Mouse (Mus musculus): Measurements from ENCODE around the gene Phlpp1. TPM values are rescaled to one million over a fixed set of nuclear protein-coding genes. Genes with fewer than 3 reads are reported as not detected.
A peak's percentile ranks its signal among the peaks of the same experiment; 100 is the strongest.
"Not testable (repeated sequence)": the region's sequence is repeated elsewhere in the genome, so short reads cannot be mapped to it uniquely, and the experiment has no call there.

Phlpp1 gene
- polyA plus RNA-seq, 1 experiment from 2014 or later = 5.5 TPM

DNA sequence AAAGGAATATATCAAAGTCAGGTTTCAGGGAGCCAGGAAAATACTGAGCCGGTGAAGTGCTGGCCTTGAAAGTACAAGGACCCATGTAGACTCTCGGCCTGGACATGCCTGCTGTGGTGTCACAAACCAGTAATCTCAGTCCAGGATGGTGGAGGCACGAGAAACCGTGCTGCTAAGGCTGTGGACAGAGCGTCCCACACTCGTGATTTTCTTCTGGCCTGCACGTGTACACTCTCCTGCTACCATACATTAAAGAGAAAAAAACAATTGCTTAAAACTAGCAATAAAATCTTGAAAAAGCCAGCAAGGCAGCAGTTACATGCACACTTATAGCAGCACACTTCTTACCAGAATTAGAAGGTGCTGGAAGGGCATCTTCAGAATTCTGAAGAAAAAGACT lies 104.2 kb downstream of the Phlpp1 start:
- Histone ChIP-seq H3K27ac (no peak overlapping the region), H3K27me3 (ENCODE audit: poor library complexity, severe bottlenecking) (no peaks in the 10 kb centered on the region), H3K9me3 (no peaks in the 10 kb centered on the region), H3K36me3 (replicated peaks) (no peaks in the 10 kb centered on the region), H3K4me3 (no peak overlapping the region), H3K4me1 (peaks cover 59% of the 10 kb centered on the region)
- no peak for DNase-seq (ENCODE audit: extremely low spot score, low spot score)
- 91% methylated on average over 7 of the region's 7 CpGs for WGBS

DNA sequence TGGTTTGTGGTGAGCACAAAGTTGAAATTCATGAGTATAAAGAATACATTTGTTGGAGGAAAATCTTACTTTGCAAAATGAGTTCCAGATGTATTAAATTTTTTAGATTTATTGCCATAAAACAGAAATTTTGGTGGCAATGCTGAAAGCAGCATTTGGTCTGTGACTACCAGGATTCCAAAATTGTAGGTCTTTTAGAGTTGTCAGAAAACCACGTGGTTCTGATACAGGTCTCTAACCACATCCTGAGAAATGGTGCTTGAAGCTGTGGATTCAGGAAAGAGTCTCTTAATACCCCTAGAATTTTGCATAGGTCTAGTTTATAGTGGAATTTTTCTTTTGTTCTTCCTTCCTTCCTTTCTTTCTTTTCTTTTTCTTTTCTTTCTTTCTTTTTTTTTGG lies 105.3 kb downstream of the Phlpp1 start:
- H3K36me3 ChIP-seq (replicated peaks) = 0 out of 2 replicates have a peak, but pooled peaks cover 3% of the 10 kb centered on the region
- no peak for DNase-seq (ENCODE audit: extremely low spot score, low spot score)
- 74% methylated on average over 1 of the region's 1 CpGs for WGBS
- H3K27ac ChIP-seq = 0 out of 2 replicates have a peak overlapping the region, but pooled peaks have one; percentile 20
- no peak overlapping the region for H3K4me3 ChIP-seq
- H3K27me3 ChIP-seq (ENCODE audit: poor library complexity, severe bottlenecking) = no peaks in the 10 kb centered on the region
- peaks cover 56% of the 10 kb centered on the region for H3K4me1 ChIP-seq
- no peaks in the 10 kb centered on the region for H3K9me3 ChIP-seq

DNA sequence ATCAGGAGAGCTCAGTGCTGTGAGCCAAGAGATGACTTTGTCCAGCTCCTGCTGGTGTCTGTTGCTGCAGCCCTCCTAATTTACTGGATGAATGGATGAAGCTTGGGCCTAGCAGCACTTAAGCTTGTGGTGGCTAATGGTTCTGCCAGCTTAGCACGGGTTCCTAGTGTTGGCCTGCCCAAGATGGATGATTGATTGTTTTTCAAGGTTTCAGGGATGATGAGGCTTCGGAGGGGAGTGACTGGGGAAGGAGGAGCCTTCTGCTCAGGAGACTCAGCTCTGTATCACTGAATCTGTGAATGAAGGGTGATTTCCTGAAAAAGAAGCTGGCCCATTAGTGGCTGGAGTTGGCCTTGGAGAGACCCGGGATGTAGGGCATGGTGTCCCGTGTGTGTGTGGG lies 105.7 kb downstream of the Phlpp1 start:
- DNase-seq (ENCODE audit: extremely low spot score, low spot score) = no peak
- Histone ChIP-seq H3K4me3 (no peak overlapping the region), H3K27ac (0 out of 2 replicates have a peak overlapping the region, but pooled peaks have one; percentile 20), H3K4me1 (peaks cover 51% of the 10 kb centered on the region), H3K36me3 (replicated peaks) (0 out of 2 replicates have a peak, but pooled peaks cover 3% of the 10 kb centered on the region), H3K9me3 (no peaks in the 10 kb centered on the region), H3K27me3 (ENCODE audit: poor library complexity, severe bottlenecking) (no peaks in the 10 kb centered on the region)
- 66% methylated on average over 4 of the region's 4 CpGs for WGBS

DNA sequence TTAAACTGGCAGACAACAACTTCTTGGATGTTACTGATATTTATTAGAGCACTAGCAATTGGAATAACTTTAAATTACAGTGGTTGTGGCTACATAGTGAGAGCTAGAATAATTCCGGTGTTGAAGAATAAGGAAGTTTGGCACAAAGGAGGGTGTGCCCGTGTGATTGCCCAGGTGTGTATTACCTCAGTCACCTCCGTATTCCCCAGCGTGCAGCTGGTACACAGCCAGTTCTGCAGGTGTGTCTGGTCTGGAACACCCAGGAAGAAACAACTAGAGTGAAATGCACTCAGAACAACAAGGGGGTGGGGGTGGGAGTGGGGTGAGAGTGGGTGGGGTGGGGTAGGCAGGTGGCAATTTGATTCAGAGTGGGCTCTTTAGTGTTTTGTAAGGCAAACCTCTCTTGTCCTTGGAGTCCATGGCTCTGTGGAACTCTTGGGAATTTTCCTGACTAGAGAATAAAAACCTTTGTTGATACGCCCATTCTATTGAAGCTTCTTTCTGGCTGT lies 107.1 kb downstream of the Phlpp1 start:
- H3K36me3 ChIP-seq (replicated peaks) = 0 out of 2 replicates have a peak, but pooled peaks cover 3% of the 10 kb centered on the region
- H3K4me3 ChIP-seq = no peak overlapping the region
- WGBS = 85% methylated on average over 5 of the region's 5 CpGs
- H3K27me3 ChIP-seq (ENCODE audit: poor library complexity, severe bottlenecking) = no peaks in the 10 kb centered on the region
- DNase-seq (ENCODE audit: extremely low spot score, low spot score) = no peak
- H3K27ac ChIP-seq = no peak overlapping the region
- no peaks in the 10 kb centered on the region for H3K9me3 ChIP-seq
- peaks cover 38% of the 10 kb centered on the region for H3K4me1 ChIP-seq

DNA sequence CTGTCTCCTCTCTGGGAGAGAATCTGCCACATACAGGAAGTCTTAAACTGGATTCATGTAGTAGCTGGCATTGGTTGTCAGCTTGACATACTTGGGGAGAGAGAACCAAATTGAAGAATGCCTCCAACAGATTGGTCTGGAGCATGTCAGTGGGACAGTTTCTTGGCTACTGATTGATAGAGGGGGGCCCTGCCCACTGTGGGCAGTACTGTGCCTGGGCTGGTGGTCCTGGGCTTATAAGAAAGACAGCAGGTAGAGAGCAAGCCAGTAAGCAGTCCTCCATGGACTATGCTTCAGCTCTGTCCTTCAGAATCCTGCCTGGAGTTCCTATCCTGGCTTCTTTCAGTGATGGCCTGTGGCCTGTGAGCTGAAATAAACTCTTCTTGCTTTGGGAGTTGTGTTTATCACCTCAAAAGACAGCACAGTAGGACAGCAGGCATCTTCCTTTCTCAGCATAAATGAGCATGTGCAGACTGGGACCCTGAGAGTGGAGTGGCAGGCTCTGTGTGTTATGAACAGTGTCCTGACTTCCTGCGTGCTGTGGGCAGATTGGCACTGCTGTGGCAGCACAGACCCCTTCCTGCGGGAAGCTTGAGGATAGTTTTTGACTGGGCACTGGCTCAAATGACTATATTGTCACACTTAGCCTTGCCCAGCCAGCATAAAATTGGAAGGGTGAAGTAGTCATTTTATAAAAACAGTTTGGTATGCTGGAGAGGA lies 108.0 kb downstream of the Phlpp1 start:
- 88% methylated on average over 2 of the region's 2 CpGs for WGBS

DNA sequence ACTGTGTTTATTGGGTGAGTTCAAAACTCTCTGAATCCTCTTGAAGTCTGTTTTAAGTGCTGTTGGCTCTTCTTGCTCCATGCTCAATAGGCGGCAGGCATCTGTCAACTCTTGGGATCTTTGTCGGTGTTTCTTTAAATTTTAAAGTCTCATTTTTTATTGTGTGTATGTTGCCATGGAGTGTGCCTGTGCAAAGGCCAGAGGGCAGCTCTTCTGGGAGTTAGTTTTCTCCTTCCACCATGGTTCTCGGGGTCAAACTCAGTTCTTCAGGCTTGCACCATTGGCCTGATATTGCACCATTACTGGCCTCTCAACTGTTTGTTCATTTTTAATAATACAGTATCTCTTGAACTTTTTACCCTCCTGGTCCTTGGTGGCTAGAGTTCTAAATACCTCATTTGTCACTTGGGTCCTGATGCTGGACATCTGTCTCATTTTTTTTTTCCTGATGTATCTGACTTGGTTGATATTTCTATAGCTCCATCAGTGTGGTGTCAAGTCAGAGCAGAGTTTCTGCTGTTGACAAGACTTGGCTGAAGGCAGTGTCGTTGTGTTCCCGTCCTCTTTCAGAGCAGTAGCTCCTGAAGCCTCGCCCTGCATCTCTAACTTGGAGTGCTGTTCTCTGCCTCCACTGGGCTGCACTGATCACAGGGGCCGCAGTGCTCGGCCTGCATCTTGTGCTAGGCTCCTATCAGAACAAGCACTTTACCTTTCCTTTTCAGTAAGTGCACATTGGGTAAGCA lies 108.8 kb downstream of the Phlpp1 start:
- Histone ChIP-seq H3K27ac (no peak overlapping the region), H3K36me3 (replicated peaks) (0 out of 2 replicates have a peak, but pooled peaks cover 3% of the 10 kb centered on the region), H3K4me1 (peaks cover 25% of the 10 kb centered on the region), H3K4me3 (no peak overlapping the region), H3K9me3 (no peaks in the 10 kb centered on the region), H3K27me3 (ENCODE audit: poor library complexity, severe bottlenecking) (no peaks in the 10 kb centered on the region)
- 86% methylated on average over 8 of the region's 8 CpGs for WGBS
- no peak for DNase-seq (ENCODE audit: extremely low spot score, low spot score)

More for the DNA sequence above, 108.0 kb downstream of the Phlpp1 start:
- Histone ChIP-seq H3K4me3 (no peak overlapping the region), H3K27ac (no peak overlapping the region), H3K27me3 (ENCODE audit: poor library complexity, severe bottlenecking) (no peaks in the 10 kb centered on the region), H3K9me3 (no peaks in the 10 kb centered on the region), H3K4me1 (peaks cover 28% of the 10 kb centered on the region), H3K36me3 (replicated peaks) (0 out of 2 replicates have a peak, but pooled peaks cover 3% of the 10 kb centered on the region)
- no peak for DNase-seq (ENCODE audit: extremely low spot score, low spot score)

DNA sequence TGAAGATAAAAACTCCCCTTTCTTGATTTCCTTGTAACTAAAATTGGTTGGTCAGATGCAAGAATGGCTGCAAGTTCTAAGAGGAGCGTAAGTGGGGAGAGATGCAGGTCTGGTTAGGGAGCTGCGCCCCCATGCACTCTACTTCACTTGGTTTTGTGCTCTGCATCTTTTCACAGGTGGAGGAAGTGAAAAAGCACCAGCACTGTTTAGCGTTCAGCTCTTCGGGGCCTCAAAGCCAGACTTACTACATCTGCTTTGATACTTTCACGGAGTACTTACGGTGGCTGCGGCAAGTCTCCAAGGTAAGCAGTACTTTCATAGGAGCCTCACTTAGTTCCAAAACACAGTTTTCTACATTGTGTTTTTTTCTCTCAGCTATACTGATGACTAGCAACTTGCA lies 115.3 kb downstream of the Phlpp1 start:
- DNase-seq (ENCODE audit: extremely low spot score, low spot score) = no peak
- H3K9me3 ChIP-seq = no peaks in the 10 kb centered on the region
- no peak overlapping the region for H3K4me3 ChIP-seq
- H3K36me3 ChIP-seq (replicated peaks) = peaks cover 6% of the 10 kb centered on the region; the same call in 1 of the 2 replicates
- WGBS = 94% methylated on average over 7 of the region's 7 CpGs
- H3K4me1 ChIP-seq = no peaks in the 10 kb centered on the region
- no peak overlapping the region for H3K27ac ChIP-seq
- no peaks in the 10 kb centered on the region for H3K27me3 ChIP-seq (ENCODE audit: poor library complexity, severe bottlenecking)

DNA sequence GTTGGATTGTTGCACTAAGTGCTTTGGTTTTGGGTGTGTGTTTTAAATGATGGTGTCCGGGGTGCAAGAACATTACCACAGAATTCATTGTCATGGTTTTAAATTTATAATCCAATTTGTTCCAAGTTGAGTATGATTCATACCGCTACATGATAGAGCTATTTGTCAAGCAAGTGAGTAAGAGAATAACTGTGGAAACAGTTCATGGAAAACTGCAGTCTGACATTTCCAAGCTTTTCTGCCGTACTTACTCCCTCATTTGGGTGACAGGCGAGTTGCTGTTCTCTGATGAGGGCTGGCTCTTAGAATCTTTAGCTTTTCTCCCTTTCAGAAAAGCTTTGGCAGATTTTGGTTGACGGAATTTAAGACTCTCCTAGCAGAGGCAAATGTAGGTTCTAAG lies 117.5 kb downstream of the Phlpp1 start:
- WGBS = 90% methylated on average over 5 of the region's 5 CpGs
- peaks cover 6% of the 10 kb centered on the region; the same call in 1 of the 2 replicates for H3K36me3 ChIP-seq (replicated peaks)
- H3K4me3 ChIP-seq = no peak overlapping the region
- no peak overlapping the region for H3K27ac ChIP-seq
- H3K9me3 ChIP-seq = no peaks in the 10 kb centered on the region
- H3K27me3 ChIP-seq (ENCODE audit: poor library complexity, severe bottlenecking) = no peaks in the 10 kb centered on the region
- H3K4me1 ChIP-seq = no peaks in the 10 kb centered on the region
- no peak for DNase-seq (ENCODE audit: extremely low spot score, low spot score)

DNA sequence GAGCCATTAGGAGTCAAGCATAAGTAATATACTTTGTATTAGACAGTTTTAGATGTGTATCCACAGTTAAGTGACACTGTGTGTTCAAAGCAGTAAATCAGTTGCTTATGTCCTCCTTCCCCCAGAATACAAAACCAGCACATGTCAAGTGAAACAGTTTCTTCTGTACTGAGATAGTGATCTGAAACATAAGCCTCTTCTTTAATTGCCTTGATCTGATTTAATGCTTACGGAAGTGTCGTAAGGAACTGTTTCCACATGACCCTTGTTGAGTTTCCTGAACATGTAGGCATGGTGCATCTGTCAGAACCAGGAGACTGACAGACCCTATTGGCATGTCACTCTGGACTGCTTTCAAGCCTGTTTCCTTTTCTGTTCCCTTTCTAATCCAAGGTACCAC lies 118.0 kb downstream of the Phlpp1 start:
- Histone ChIP-seq H3K27me3 (ENCODE audit: poor library complexity, severe bottlenecking) (no peaks in the 10 kb centered on the region), H3K27ac (no peak overlapping the region), H3K9me3 (no peaks in the 10 kb centered on the region), H3K4me1 (no peaks in the 10 kb centered on the region), H3K36me3 (replicated peaks) (peaks cover 6% of the 10 kb centered on the region; the same call in 1 of the 2 replicates), H3K4me3 (no peak overlapping the region)
- 88% methylated on average over 2 of the region's 2 CpGs for WGBS
- no peak for DNase-seq (ENCODE audit: extremely low spot score, low spot score)

DNA sequence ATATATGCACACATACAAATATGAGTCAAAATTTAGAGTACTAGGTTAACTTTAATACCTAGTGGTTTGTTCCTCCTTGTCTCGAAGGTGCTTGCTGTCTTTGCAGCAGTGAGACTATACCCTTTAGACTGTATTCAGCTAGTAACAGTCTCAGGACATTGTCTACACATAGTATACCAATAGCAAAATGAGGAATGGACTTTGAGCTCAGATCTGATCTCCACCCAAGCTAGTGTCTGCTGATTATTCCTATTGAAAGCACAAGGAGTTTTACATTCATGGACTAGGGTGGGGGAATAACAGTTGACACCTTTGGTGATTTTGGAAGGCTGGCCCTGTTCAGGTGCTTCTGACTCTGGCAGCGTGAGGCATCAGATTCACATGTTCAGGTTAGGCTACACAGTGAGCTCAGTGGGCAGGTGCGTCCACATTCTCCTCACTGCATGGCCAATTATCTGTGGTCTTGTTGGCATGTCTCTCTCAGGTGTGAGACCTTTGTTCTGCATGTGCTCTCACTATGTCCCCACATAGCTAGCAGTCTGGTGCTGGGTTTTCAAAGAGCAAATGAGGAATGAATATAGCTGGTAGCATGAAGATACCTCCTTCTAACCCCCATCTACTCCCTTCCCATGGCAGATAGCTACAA lies 138.0 kb downstream of the Phlpp1 start:
- no peak overlapping the region for H3K4me3 ChIP-seq
- no peaks in the 10 kb centered on the region for H3K27me3 ChIP-seq (ENCODE audit: poor library complexity, severe bottlenecking)
- no peak overlapping the region for H3K27ac ChIP-seq
- no peaks in the 10 kb centered on the region for H3K36me3 ChIP-seq (replicated peaks)
- 97% methylated on average over 3 of the region's 3 CpGs for WGBS
- no peak for DNase-seq (ENCODE audit: extremely low spot score, low spot score)
- peaks cover 3% of the 10 kb centered on the region; the same call in 1 of the 2 replicates for H3K4me1 ChIP-seq
- no peaks in the 10 kb centered on the region for H3K9me3 ChIP-seq

DNA sequence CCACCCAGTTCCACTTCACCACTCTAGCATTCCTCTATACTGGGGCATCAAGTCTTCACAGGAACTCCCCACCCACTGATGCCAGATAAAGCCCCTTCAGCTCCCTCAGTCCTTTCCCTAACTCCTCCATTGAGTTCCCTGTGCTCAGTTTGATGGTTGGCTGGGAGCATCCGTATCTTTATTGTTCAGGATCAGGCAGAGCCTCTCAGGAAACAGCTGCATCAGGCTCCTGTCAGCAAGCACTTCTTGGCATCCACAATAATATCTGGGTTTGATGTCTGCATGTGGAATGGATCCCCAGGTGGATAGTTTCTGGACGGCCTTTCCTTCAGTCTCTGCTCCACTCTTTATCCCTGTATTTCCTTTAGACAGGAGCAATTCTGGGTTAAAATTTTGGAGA lies 138.7 kb downstream of the Phlpp1 start:
- Histone ChIP-seq H3K9me3 (no peaks in the 10 kb centered on the region), H3K27ac (no peak overlapping the region), H3K4me1 (no peaks in the 10 kb centered on the region), H3K4me3 (no peak overlapping the region), H3K36me3 (replicated peaks) (no peaks in the 10 kb centered on the region), H3K27me3 (ENCODE audit: poor library complexity, severe bottlenecking) (no peaks in the 10 kb centered on the region)
- DNase-seq (ENCODE audit: extremely low spot score, low spot score) = no peak
- WGBS = 84% methylated on average over 2 of the region's 2 CpGs

DNA sequence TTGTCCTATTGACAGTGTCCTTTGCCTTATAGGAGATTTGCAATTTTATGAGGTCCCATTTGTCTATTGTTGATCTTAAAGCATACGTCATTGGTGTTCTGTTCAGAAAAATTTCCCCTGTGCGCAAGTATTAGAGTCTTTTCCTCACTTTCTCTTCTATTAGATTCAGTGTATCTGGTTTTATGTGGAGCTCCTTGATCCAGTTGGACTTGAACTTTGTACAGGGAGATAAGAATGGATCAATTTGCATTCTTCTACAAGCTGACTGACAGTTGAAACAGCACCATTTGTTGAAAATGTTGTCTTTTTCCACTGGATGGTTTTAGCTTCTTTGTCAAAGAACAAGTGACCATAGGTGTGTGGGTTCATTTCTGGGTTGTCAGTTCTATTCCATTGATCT lies 140.3 kb downstream of the Phlpp1 start:
- H3K9me3 ChIP-seq; H3K36me3 ChIP-seq (replicated peaks); H3K27me3 ChIP-seq (ENCODE audit: poor library complexity, severe bottlenecking); H3K27ac ChIP-seq; H3K4me1 ChIP-seq; DNase-seq (ENCODE audit: extremely low spot score, low spot score); H3K4me3 ChIP-seq: not testable (repeated sequence)
- 95% methylated on average over 2 of the region's 2 CpGs for WGBS

All from forebrain, embryonic 10.5 days (tissue).